Mouse (Mus musculus): ENCODE measurements at regions not wholly inside any gene's neighbourhood (a gene's known extent, or its start where the extent isn't known, plus 50 kb on each side); places are given as distances from the start of the nearest gene placed in this dataset.

DNA sequence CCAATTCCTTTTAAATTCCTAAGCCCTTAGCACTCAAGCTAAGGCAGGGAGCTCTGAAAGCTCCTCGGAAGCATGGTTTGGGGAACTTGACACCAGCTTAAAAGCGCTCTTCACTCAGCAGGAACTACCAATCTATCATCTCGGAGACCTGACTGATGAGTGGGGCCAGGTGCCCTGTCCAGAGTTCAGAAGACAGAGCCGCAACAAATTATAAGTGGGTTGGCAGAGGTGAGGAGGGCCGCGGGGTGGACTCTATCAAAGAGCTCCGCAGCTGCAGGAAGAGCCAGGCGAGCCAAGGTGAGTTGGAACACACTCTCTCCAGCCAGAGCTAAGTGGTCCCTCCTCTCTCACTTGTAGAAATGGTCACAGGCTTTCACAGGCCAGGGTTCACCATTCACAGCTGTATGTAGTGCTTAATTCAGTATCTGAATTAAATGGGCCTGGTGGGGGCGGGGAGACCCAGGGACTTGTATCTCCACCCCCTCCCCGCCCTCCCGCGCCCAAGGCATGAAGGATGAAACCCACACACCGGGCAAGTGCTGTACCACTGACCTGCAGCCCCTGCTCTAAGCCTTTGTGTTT, 180.8 kb downstream of the Stim2 start:
- no peak overlapping the region for H3K27ac ChIP-seq (replicated peaks; ENCODE audit: insufficient read depth, low read depth, low read length)
- H3K9ac ChIP-seq (ENCODE audit: low read depth, low read length), result no peak overlapping the region
- TF ChIP-seq POLR2A (IDR thresholded peaks at IDR 0.05; ENCODE audit: extremely low read depth, insufficient read depth, low read length) (no peak), CTCF (IDR thresholded peaks at IDR 0.05; ENCODE audit: low read depth, low read length) (no peak)
- H3K27me3 ChIP-seq (ENCODE audit: control insufficient read depth, insufficient read depth, low read length), result no peaks in the 10 kb centered on the region
- H3K4me1 ChIP-seq (ENCODE audit: control insufficient read depth, insufficient read depth, low read length), result no peaks in the 10 kb centered on the region
- WGBS, result 75% methylated on average over 13 of the region's 13 CpGs
- no peaks in the 10 kb centered on the region for H3K79me2 ChIP-seq (ENCODE audit: control insufficient read depth, insufficient read depth, low read length)
- H3K4me3 ChIP-seq (ENCODE audit: insufficient read depth, low read depth, low read length), result no peak overlapping the region
- no peak for DNase-seq (ENCODE audit: extremely low read depth, low read depth, low spot score)
- no peaks in the 10 kb centered on the region for H3K36me3 ChIP-seq (ENCODE audit: control insufficient read depth, insufficient read depth, low read length)

DNA sequence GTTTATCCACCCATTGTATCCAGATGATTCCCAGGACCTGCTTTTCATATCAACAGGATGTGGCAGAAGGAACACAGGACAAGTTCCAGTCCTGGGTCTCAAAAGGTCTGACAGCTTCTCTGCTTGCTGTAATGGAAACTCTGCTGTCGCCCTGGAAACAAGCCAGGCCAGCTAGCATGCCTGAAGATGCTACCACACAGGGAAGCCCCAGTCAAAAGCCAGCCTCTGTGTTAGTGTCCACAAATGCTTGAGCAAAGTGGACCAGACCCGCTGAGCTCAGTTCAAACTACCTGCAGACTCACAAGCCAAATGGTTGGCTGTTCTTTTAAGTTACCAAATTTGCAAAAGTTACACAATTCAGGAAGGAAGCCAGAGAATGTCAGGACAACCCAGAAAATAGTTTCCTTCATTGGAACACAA, 181.9 kb downstream of the Stim2 start:
- WGBS, result 29% methylated on average over 2 of the region's 2 CpGs

DNA sequence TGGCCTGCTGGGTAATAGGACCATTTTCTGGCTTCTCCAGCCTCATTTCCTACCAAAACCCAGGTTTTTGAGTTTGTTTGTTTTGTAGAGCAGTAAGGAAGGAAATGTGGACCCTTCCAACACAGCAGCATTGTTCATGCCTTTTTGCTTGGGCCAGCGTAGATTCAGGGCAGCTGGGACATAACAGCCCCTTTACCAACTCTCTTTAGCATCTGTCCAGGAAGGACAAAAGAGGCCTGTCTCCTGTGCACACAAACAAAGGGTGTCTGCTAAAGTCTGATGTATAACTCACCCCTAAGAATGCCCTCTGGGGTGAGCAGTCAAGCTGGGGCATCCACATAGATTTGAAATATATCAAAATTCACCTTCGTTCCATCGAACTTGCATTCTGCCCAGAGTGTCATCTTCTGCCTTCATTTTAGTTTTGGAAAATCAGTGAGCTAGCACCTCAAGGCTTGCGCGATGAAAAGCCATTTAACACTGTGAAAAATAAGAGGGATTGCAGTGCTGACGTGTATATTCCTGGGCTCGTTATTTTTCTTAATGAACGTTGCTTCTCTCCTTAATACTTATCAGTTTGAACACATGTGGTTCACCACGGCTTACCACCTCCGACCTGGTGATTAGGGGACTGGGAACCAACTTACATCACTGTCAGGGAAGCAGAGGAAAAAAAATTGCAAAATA, 182.5 kb downstream of the Stim2 start:
- Histone ChIP-seq H3K79me2 (ENCODE audit: control insufficient read depth, insufficient read depth, low read length) (no peaks in the 10 kb centered on the region), H3K9ac (ENCODE audit: low read depth, low read length) (no peak overlapping the region), H3K27ac (replicated peaks; ENCODE audit: insufficient read depth, low read depth, low read length) (no peak overlapping the region), H3K36me3 (ENCODE audit: control insufficient read depth, insufficient read depth, low read length) (no peaks in the 10 kb centered on the region), H3K4me3 (ENCODE audit: insufficient read depth, low read depth, low read length) (no peak overlapping the region), H3K27me3 (ENCODE audit: control insufficient read depth, insufficient read depth, low read length) (no peaks in the 10 kb centered on the region), H3K4me1 (ENCODE audit: control insufficient read depth, insufficient read depth, low read length) (no peaks in the 10 kb centered on the region)
- 73% methylated on average over 10 of the region's 10 CpGs for WGBS
- no peak for TF ChIP-seq CTCF (IDR thresholded peaks at IDR 0.05; ENCODE audit: low read depth, low read length)
- TF ChIP-seq POLR2A (IDR thresholded peaks at IDR 0.05; ENCODE audit: extremely low read depth, insufficient read depth, low read length), result no peak
- DNase-seq (ENCODE audit: extremely low read depth, low read depth, low spot score), result no peak

More for the DNA sequence above, 181.9 kb downstream of the Stim2 start:
- Histone ChIP-seq H3K4me3 (ENCODE audit: insufficient read depth, low read depth, low read length) (no peak overlapping the region), H3K4me1 (ENCODE audit: control insufficient read depth, insufficient read depth, low read length) (no peaks in the 10 kb centered on the region), H3K9ac (ENCODE audit: low read depth, low read length) (no peak overlapping the region), H3K27ac (replicated peaks; ENCODE audit: insufficient read depth, low read depth, low read length) (no peak overlapping the region), H3K36me3 (ENCODE audit: control insufficient read depth, insufficient read depth, low read length) (no peaks in the 10 kb centered on the region), H3K79me2 (ENCODE audit: control insufficient read depth, insufficient read depth, low read length) (no peaks in the 10 kb centered on the region), H3K27me3 (ENCODE audit: control insufficient read depth, insufficient read depth, low read length) (no peaks in the 10 kb centered on the region)
- peak; percentile 57 for DNase-seq (ENCODE audit: extremely low read depth, low read depth, low spot score)
- no peak for TF ChIP-seq CTCF (IDR thresholded peaks at IDR 0.05; ENCODE audit: low read depth, low read length)
- no peak for TF ChIP-seq POLR2A (IDR thresholded peaks at IDR 0.05; ENCODE audit: extremely low read depth, insufficient read depth, low read length)

DNA sequence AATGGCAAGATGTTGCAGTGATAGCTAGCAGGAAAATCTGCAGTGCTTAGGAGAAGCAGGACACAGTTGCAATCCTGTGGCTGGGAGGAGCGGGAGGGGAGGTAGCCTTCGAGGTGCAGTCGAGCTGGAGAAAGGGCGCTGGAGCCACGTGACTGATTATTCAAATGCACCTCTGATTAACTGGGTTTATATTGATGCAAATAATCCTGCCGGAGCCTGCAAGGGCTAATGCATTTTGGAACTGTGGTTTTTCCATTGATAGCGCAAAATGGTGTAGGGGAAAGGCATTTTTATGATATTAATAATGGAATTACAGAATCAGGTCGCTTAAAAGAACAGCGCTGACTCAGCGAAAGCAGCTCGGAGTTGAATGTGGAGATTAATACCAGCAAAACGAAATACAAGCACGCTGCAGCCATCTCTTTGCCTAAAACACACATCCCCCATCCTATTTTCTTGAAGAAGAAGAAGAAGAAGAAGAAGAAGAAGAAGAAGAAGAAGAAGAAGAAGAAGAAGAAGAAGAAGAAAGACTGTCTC, 183.1 kb downstream of the Stim2 start:
- TF ChIP-seq CTCF (IDR thresholded peaks at IDR 0.05; ENCODE audit: low read depth, low read length) (no peak), POLR2A (IDR thresholded peaks at IDR 0.05; ENCODE audit: extremely low read depth, insufficient read depth, low read length) (no peak)
- Histone ChIP-seq H3K79me2 (ENCODE audit: control insufficient read depth, insufficient read depth, low read length) (no peaks in the 10 kb centered on the region), H3K27me3 (ENCODE audit: control insufficient read depth, insufficient read depth, low read length) (no peaks in the 10 kb centered on the region), H3K9ac (ENCODE audit: low read depth, low read length) (no peak overlapping the region), H3K27ac (replicated peaks; ENCODE audit: insufficient read depth, low read depth, low read length) (no peak overlapping the region), H3K4me3 (ENCODE audit: insufficient read depth, low read depth, low read length) (no peak overlapping the region), H3K4me1 (ENCODE audit: control insufficient read depth, insufficient read depth, low read length) (no peaks in the 10 kb centered on the region), H3K36me3 (ENCODE audit: control insufficient read depth, insufficient read depth, low read length) (no peaks in the 10 kb centered on the region)
- DNase-seq (ENCODE audit: extremely low read depth, low read depth, low spot score), result no peak
- WGBS, result 33% methylated on average over 13 of the region's 13 CpGs

DNA sequence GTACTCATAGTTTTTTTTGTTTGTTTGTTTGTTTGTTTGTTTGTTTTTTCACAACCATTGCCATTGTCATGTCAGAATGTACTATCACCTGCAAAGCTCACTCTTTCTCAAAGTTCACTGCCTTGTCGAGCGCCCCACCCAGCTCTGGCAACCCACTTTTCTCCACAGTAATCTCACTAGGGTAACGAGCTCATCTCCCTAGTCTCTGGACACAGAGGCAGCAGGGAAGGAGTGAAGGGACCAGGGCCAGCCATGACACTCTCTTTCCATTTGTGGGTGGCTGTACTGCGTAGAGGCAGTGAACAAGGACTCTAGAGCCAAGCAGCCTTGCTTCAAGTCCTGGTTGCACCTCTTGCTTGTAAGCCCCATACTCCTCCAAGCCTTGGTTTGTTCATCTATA, 184.5 kb downstream of the Stim2 start:
- Histone ChIP-seq H3K79me2 (ENCODE audit: control insufficient read depth, insufficient read depth, low read length) (no peaks in the 10 kb centered on the region), H3K4me3 (ENCODE audit: insufficient read depth, low read depth, low read length) (no peak overlapping the region), H3K27ac (replicated peaks; ENCODE audit: insufficient read depth, low read depth, low read length) (no peak overlapping the region), H3K36me3 (ENCODE audit: control insufficient read depth, insufficient read depth, low read length) (no peaks in the 10 kb centered on the region), H3K9ac (ENCODE audit: low read depth, low read length) (no peak overlapping the region), H3K27me3 (ENCODE audit: control insufficient read depth, insufficient read depth, low read length) (no peaks in the 10 kb centered on the region), H3K4me1 (ENCODE audit: control insufficient read depth, insufficient read depth, low read length) (no peaks in the 10 kb centered on the region)
- WGBS, result 87% methylated on average over 4 of the region's 4 CpGs
- DNase-seq (ENCODE audit: extremely low read depth, low read depth, low spot score), result no peak
- TF ChIP-seq POLR2A (IDR thresholded peaks at IDR 0.05; ENCODE audit: extremely low read depth, insufficient read depth, low read length), result no peak
- no peak for TF ChIP-seq CTCF (IDR thresholded peaks at IDR 0.05; ENCODE audit: low read depth, low read length)

DNA sequence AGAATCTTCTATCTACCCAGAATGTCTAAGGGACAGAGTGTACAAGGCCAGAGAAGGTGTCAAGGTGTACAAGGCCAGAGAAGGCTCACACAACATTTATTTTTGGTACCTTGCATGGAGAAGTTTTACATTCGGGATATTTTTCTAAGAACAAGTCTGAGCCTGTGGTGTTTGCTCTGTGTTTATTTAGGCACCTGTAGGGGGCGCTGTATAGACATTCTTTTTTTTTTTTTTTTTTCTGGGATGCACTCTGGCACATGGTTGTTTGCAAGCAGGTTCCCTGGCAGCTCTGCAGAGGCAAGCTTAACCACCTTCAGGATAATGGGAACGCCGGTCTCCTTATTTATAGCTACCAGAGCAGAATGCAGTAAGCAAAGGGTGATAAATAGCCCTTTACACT, 187.4 kb downstream of the Stim2 start:
- no peak for DNase-seq (ENCODE audit: extremely low read depth, low read depth, low spot score)
- no peak overlapping the region for H3K4me3 ChIP-seq (ENCODE audit: insufficient read depth, low read depth, low read length)
- no peak overlapping the region for H3K27ac ChIP-seq (replicated peaks; ENCODE audit: insufficient read depth, low read depth, low read length)
- H3K4me1 ChIP-seq (ENCODE audit: control insufficient read depth, insufficient read depth, low read length), result no peaks in the 10 kb centered on the region
- TF ChIP-seq CTCF (IDR thresholded peaks at IDR 0.05; ENCODE audit: low read depth, low read length) (no peak), POLR2A (IDR thresholded peaks at IDR 0.05; ENCODE audit: extremely low read depth, insufficient read depth, low read length) (no peak)
- H3K9ac ChIP-seq (ENCODE audit: low read depth, low read length), result no peak overlapping the region
- H3K27me3 ChIP-seq (ENCODE audit: control insufficient read depth, insufficient read depth, low read length), result no peaks in the 10 kb centered on the region
- H3K79me2 ChIP-seq (ENCODE audit: control insufficient read depth, insufficient read depth, low read length), result no peaks in the 10 kb centered on the region
- no peaks in the 10 kb centered on the region for H3K36me3 ChIP-seq (ENCODE audit: control insufficient read depth, insufficient read depth, low read length)
- 46% methylated on average over 4 of the region's 4 CpGs for WGBS
